Mouse (Mus musculus): ENCODE results near the gene Olfr1148. TPM values are rescaled to one million over a fixed set of nuclear protein-coding genes. Genes with fewer than 3 reads are reported as not detected.

The Olfr1148 gene
- polyA plus RNA-seq (2016; fragmentation: Nextera tagmentation; extraction: Ambion mirVana), result not detected in 2 replicates

DNA sequence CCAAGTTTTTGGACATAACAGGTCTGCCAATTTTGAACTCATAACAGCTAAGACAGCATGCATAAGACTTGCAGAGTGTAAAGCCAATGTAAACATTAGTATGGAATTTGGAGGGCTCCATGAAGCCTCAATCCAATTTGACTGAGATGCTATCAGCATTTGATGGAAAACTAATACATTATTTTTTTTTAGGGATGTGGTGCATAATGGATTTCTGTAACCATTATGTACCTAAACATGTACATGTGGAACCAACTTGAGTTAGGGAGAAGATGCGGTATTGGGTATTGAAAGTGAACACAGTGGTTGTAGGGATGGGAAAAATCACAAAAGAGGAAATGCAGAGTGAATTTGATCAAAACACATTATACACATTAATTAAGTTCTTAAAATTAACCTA lies at the start of gene Olfr1148:
Gene Olfr1148 (plus strand): TSS at position 301 of the 400 bp plus-strand sequence.
- H3K4me3 ChIP-seq, result no peak within 1 kb of the TSS
- H3K27me3 ChIP-seq (ENCODE audit: insufficient read depth, poor library complexity, severe bottlenecking), result no peaks in the 10 kb centered on the region
- H3K9me3 ChIP-seq, result no peaks in the 10 kb centered on the region
- DNase-seq (ENCODE audit: low spot score), result no peak
- WGBS, result 78% methylated on average over 1 of the region's 1 CpGs
- no peaks in the 10 kb centered on the region for H3K36me3 ChIP-seq
- H3K27ac ChIP-seq, result no peak within 1 kb of the TSS
- H3K4me1 ChIP-seq, result no peaks in the 10 kb centered on the region

DNA sequence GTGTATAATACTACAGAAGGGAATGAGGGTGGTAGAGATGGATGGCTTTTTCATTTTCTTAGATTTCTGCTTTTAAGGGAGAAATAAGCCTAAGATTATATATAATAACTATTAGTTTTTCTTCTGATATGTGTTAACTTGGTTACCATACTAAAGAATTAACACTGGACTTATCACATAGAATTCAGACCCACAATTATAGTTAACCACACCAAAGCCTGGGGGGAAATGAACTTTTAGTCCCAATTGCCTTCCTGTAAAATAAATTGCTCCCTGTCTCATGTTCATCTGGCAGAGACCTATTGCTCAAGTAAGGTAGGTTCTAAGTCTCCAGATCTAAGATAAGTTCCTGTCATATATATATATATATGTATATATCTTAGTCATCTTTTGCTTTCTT lies 30.0 kb upstream of the Olfr1148 start, which contains the start of gene Olfr1143:
Gene Olfr1143 (plus strand): TSS at position 301 of the 400 bp plus-strand sequence.
- no peak within 1 kb of the TSS for H3K4me3 ChIP-seq
- DNase-seq (ENCODE audit: low spot score), result no peak
- H3K36me3 ChIP-seq, result no peaks in the 10 kb centered on the region
- no peaks in the 10 kb centered on the region for H3K4me1 ChIP-seq
- H3K27ac ChIP-seq, result no peak within 1 kb of the TSS
- H3K9me3 ChIP-seq, result no peaks in the 10 kb centered on the region
- H3K27me3 ChIP-seq (ENCODE audit: insufficient read depth, poor library complexity, severe bottlenecking), result no peaks in the 10 kb centered on the region

DNA sequence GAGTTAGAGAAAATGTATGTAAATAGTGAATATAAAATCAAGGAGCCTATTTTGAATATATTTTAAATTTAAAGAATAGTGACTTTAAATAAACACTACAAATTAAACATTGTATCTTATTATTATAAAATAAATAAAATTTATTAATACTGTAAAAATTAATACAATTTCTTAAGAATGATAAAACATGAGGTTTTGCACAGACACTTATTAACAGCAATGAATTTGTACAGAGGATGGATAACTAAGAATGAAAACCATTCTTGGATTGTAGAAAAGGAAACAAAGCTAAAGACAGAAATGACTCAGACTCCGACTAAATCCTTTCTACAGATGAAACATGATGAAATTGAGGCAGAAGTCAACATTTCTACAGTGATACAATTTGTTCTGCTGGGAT lies 20.8 kb upstream of the Olfr1148 start, which contains the start of gene Olfr1145:
Gene Olfr1145 (plus strand): TSS at position 301 of the 400 bp plus-strand sequence.
- WGBS, result 79% methylated on average over 1 of the region's 1 CpGs
- H3K36me3 ChIP-seq, result no peaks in the 10 kb centered on the region
- DNase-seq (ENCODE audit: low spot score), result no peak
- H3K4me1 ChIP-seq, result no peaks in the 10 kb centered on the region
- no peak within 1 kb of the TSS for H3K4me3 ChIP-seq
- H3K27ac ChIP-seq, result no peak within 1 kb of the TSS
- no peaks in the 10 kb centered on the region for H3K9me3 ChIP-seq
- no peaks in the 10 kb centered on the region for H3K27me3 ChIP-seq (ENCODE audit: insufficient read depth, poor library complexity, severe bottlenecking)

DNA sequence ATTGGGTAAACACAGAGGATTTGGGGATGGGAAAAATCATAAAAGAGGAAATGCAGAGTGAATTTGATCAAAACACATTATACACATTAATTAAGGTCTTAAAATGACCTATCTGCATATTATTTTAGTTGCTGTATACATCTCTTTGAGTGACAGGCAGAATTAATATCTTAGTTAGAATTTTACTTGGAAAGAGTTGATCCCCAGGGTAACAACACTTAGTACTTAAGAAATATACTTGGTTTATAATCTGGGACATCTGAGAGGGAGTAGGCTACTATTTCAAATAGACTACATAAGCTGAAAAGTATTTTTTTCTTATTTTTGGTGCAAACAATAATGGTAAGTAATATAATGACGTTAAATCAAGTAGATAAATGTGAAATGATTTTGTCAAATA lies 13.4 kb downstream of the Olfr1148 start, which contains the start of gene Olfr1150-ps1:
Gene Olfr1150-ps1 (plus strand): TSS at position 301 of the 400 bp plus-strand sequence.
- Histone ChIP-seq H3K4me1 (no peaks in the 10 kb centered on the region), H3K27ac (no peak within 1 kb of the TSS), H3K4me3 (no peak within 1 kb of the TSS), H3K36me3 (no peaks in the 10 kb centered on the region), H3K9me3 (no peaks in the 10 kb centered on the region), H3K27me3 (ENCODE audit: insufficient read depth, poor library complexity, severe bottlenecking) (no peaks in the 10 kb centered on the region)
- 83% methylated on average over 1 of the region's 1 CpGs for WGBS
- no peak for DNase-seq (ENCODE audit: low spot score)

DNA sequence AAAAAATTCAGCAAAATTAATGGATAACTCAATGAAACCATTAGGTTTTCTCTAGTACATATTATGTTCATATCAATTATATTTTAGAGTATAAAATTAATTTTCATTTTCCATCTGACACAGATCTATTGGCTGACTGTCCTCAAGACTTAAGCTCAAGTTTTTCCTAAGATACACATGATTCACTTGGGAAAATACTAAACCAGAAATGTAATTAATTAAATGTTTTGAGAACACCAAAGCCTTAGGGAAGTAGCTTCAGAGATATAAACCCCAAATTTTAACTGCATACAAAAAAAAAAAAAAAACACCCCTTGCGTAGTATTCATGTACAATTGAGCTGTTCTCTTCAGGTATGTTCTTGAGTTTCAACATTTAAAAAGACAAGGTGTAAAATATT lies 25.2 kb downstream of the Olfr1148 start, which contains the start of gene Olfr1151:
Gene Olfr1151 (plus strand): TSS at position 301 of the 400 bp plus-strand sequence.
- Histone ChIP-seq H3K36me3 (no peaks in the 10 kb centered on the region), H3K9me3 (no peaks in the 10 kb centered on the region), H3K4me1 (no peaks in the 10 kb centered on the region), H3K27me3 (ENCODE audit: insufficient read depth, poor library complexity, severe bottlenecking) (no peaks in the 10 kb centered on the region), H3K4me3 (no peak within 1 kb of the TSS), H3K27ac (no peak within 1 kb of the TSS)
- no peak for DNase-seq (ENCODE audit: low spot score)
- WGBS, result 78% methylated on average over 1 of the region's 1 CpGs

DNA sequence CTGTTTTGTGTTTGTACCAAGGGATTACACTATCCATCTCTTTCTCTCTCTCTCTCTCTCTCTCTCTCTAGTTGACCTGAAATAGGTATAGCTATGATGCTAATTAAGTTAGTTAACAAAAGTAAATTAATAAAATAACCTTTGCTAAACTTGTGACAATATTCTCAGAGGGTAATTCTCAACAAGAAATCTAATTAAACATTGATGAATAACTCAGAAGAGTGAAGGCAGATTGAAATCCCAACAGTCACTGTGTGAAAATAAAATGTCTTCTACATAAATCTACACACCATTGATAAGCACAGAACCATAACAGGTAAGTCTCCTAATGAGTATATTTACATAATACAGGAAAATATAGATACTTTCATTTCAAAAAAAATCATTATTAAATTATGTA lies 35.9 kb downstream of the Olfr1148 start, which contains the start of gene Olfr1152:
Gene Olfr1152 (plus strand): TSS at position 301 of the 400 bp plus-strand sequence.
- Histone ChIP-seq H3K4me3 (no peak within 1 kb of the TSS), H3K9me3 (no peaks in the 10 kb centered on the region)

More for the DNA sequence above, 35.9 kb downstream of the Olfr1148 start, which contains the start of gene Olfr1152:
- DNase-seq (ENCODE audit: low spot score), result no peak
- Histone ChIP-seq H3K4me1 (no peaks in the 10 kb centered on the region), H3K36me3 (no peaks in the 10 kb centered on the region), H3K27ac (no peak within 1 kb of the TSS), H3K27me3 (ENCODE audit: insufficient read depth, poor library complexity, severe bottlenecking) (no peaks in the 10 kb centered on the region)

Other genes with a start within 250 kb of the Olfr1148 start
- not detected in 2 replicates for gene Olfr1130, start 224.3 kb upstream of the Olfr1148 start, polyA plus RNA-seq (2016; fragmentation: Nextera tagmentation; extraction: Ambion mirVana)
- gene Olfr1131, start 203.4 kb upstream of the Olfr1148 start, polyA plus RNA-seq (2016; fragmentation: Nextera tagmentation; extraction: Ambion mirVana), result not detected in 2 replicates
- gene Olfr1132, start 193.0 kb upstream of the Olfr1148 start, polyA plus RNA-seq (2016; fragmentation: Nextera tagmentation; extraction: Ambion mirVana), result not detected in 2 replicates
- gene Olfr1133, start 183.2 kb upstream of the Olfr1148 start, polyA plus RNA-seq (2016; fragmentation: Nextera tagmentation; extraction: Ambion mirVana), result not detected in 2 replicates
- not detected in 2 replicates for gene Olfr1134, start 172.1 kb upstream of the Olfr1148 start, polyA plus RNA-seq (2016; fragmentation: Nextera tagmentation; extraction: Ambion mirVana)
- not detected in 2 replicates for gene Olfr1135, start 156.9 kb upstream of the Olfr1148 start, polyA plus RNA-seq (2016; fragmentation: Nextera tagmentation; extraction: Ambion mirVana)
- not detected in 2 replicates for gene Olfr1136, start 136.6 kb upstream of the Olfr1148 start, polyA plus RNA-seq (2016; fragmentation: Nextera tagmentation; extraction: Ambion mirVana)
- not detected in 2 replicates for gene Olfr1137, start 117.4 kb upstream of the Olfr1148 start, polyA plus RNA-seq (2016; fragmentation: Nextera tagmentation; extraction: Ambion mirVana)
- gene Olfr1138, start 90.6 kb upstream of the Olfr1148 start, polyA plus RNA-seq (2016; fragmentation: Nextera tagmentation; extraction: Ambion mirVana), result not detected in 2 replicates
- not detected in 2 replicates for gene Olfr1140, start 86.8 kb upstream of the Olfr1148 start, polyA plus RNA-seq (2016; fragmentation: Nextera tagmentation; extraction: Ambion mirVana)
- gene Olfr1141, start 76.5 kb upstream of the Olfr1148 start, polyA plus RNA-seq (2016; fragmentation: Nextera tagmentation; extraction: Ambion mirVana), result not detected in 2 replicates
- not detected in 2 replicates for gene Olfr152, start 51.0 kb upstream of the Olfr1148 start, polyA plus RNA-seq (2016; fragmentation: Nextera tagmentation; extraction: Ambion mirVana)
- gene Olfr1143, start 29.9 kb upstream of the Olfr1148 start, polyA plus RNA-seq (2016; fragmentation: Nextera tagmentation; extraction: Ambion mirVana), result not detected in 2 replicates
- gene Olfr1145, start 20.7 kb upstream of the Olfr1148 start, polyA plus RNA-seq (2016; fragmentation: Nextera tagmentation; extraction: Ambion mirVana), result not detected in 2 replicates
- gene Olfr1150-ps1, start 13.5 kb downstream of the Olfr1148 start, polyA plus RNA-seq (2016; fragmentation: Nextera tagmentation; extraction: Ambion mirVana), result not detected in 2 replicates
- not detected in 2 replicates for gene Olfr1151, start 25.3 kb downstream of the Olfr1148 start, polyA plus RNA-seq (2016; fragmentation: Nextera tagmentation; extraction: Ambion mirVana)
- not detected in 2 replicates for gene Olfr1152, start 36.0 kb downstream of the Olfr1148 start, polyA plus RNA-seq (2016; fragmentation: Nextera tagmentation; extraction: Ambion mirVana)
- not detected in 2 replicates for gene Olfr1153, start 64.4 kb downstream of the Olfr1148 start, polyA plus RNA-seq (2016; fragmentation: Nextera tagmentation; extraction: Ambion mirVana)
- gene Olfr1154, start 74.6 kb downstream of the Olfr1148 start, polyA plus RNA-seq (2016; fragmentation: Nextera tagmentation; extraction: Ambion mirVana), result not detected in 2 replicates
- not detected in 2 replicates for gene Olfr1155, start 114.6 kb downstream of the Olfr1148 start, polyA plus RNA-seq (2016; fragmentation: Nextera tagmentation; extraction: Ambion mirVana)
- not detected in 2 replicates for gene Olfr1156, start 122.6 kb downstream of the Olfr1148 start, polyA plus RNA-seq (2016; fragmentation: Nextera tagmentation; extraction: Ambion mirVana)
- not detected in 2 replicates for gene Olfr1157, start 137.8 kb downstream of the Olfr1148 start, polyA plus RNA-seq (2016; fragmentation: Nextera tagmentation; extraction: Ambion mirVana)
- not detected in 2 replicates for gene Olfr74, start 144.1 kb downstream of the Olfr1148 start, polyA plus RNA-seq (2016; fragmentation: Nextera tagmentation; extraction: Ambion mirVana)
- gene Olfr1158, start 159.6 kb downstream of the Olfr1148 start, polyA plus RNA-seq (2016; fragmentation: Nextera tagmentation; extraction: Ambion mirVana), result not detected in 2 replicates
- gene Olfr1160, start 177.7 kb downstream of the Olfr1148 start, polyA plus RNA-seq (2016; fragmentation: Nextera tagmentation; extraction: Ambion mirVana), result not detected in 2 replicates
- gene Olfr1161, start 192.2 kb downstream of the Olfr1148 start, polyA plus RNA-seq (2016; fragmentation: Nextera tagmentation; extraction: Ambion mirVana), result not detected in 2 replicates
- not detected in 2 replicates for gene Olfr73, start 207.2 kb downstream of the Olfr1148 start, polyA plus RNA-seq (2016; fragmentation: Nextera tagmentation; extraction: Ambion mirVana)
- not detected in 2 replicates for gene Olfr1162, start 220.6 kb downstream of the Olfr1148 start, polyA plus RNA-seq (2016; fragmentation: Nextera tagmentation; extraction: Ambion mirVana)
- gene Olfr1163, start 241.3 kb downstream of the Olfr1148 start, polyA plus RNA-seq (2016; fragmentation: Nextera tagmentation; extraction: Ambion mirVana), result not detected in 2 replicates